Mouse (Mus musculus): ENCODE results near the gene Fam53b. TPM values are rescaled to one million over a fixed set of nuclear protein-coding genes. Genes with fewer than 3 reads are reported as not detected.

Fam53b gene
- total RNA-seq, 4 experiments from 2014 or later, result 57.0 to 68.5 (median 63.4) TPM

DNA sequence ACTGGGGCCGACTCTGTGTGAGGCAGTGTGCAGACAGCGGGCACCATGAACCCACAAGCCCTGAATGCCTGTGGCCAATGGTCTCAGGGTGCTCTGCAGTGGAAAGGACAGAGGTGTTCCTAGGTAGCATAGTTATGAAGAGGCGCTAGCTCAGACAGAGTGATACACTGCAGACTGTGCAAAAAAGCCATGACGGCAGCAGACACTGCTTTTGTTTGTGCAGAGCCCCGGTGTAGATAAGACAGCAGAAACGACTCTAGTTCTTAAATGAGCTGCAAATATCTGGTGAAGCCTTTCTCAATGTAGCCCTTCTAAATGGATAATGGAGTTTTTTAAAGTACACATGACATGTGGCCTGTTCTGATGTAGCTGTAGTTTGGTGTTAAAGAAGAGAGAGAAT is 73.9 kb downstream of the Fam53b start:
- no peak for DNase-seq (ENCODE audit: low spot score in 2 of 2)

DNA sequence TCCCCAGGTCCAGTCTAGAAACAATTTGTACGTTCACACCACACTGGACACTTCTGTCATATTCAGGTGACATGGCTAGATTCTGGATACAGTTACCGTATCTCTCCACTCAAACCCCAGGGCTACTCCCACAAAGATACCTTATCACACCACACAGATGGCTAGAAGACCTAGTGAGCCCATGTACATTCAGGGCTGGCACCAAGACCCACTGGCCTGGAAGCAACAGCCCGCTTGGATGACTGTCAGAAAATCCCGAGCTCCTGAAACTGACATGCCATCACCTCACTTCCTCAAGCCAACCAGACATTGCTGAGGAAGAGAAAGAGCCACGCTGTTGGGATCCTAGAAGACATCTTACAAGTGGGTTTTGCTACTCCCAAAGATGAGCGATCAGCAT is 74.8 kb downstream of the Fam53b start:
- DNase-seq (ENCODE audit: low spot score in 2 of 2), result no peak

- no peak for DNase-seq (ENCODE audit: low spot score in 2 of 2)
Measured at GRCm38 (mm10) chr7:132736099-132736862, 77.4 kb downstream of the Fam53b start.

DNA sequence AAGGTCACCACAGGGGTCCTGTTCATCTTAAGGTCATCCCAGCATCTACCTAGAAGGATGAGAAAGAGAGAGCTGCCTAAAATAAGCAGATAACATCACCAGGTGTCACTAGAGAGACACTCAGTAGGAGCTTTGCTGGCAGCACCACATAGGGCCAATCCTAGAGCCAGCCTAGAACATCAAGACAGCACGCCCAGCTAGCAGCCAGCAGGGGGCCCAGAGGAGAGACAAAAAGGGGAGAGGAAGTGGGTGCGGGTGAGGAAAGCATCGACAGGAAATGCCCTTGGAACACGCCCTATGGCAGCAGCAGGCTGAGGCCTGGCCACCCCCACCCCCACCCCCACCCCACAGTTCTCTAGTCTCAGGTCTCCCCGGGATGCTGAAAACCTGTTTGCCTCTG is 78.5 kb downstream of the Fam53b start:
- DNase-seq (ENCODE audit: low spot score in 2 of 2), result no peak

DNA sequence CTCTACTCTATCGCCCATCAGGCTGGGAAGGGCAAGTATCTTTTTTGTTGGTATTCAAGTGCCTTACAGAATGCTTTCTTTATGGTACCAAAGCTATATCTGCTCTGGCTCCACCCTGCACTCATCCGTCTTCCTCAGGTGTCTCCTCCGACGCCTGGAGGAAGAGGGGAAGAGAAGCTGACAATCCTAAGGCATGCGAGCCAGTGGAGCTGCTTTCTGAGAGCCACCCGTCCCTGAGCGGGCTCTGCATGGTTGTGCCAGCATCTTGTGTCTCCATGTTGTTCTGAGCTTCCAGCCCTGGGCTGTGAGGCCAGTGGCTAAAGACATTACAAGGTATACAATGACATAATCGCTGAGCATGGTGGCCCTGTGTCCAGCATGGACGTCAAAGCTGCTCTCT is 79.5 kb downstream of the Fam53b start:
- no peak for DNase-seq (ENCODE audit: low spot score in 2 of 2)

DNA sequence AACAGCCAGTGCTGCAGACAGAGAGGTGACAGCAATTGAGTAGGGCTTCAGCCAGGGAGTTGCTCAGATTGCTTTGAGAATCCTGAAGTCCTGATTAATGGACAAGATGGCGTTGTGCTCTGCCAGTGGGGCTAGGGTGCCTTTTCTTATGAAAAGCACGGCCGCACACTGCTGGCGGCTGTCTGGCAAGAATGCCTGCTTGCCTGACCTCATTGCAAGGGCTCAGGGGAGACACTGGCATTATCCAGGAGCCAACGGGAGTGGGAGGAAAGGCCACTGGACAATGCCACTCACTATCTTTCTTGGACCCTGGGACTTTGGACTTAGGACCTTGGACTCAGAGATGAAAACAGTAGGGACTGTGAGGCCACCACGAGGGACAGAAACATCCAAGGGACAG is 80.2 kb downstream of the Fam53b start:
- DNase-seq (ENCODE audit: low spot score in 2 of 2), result no peak

DNA sequence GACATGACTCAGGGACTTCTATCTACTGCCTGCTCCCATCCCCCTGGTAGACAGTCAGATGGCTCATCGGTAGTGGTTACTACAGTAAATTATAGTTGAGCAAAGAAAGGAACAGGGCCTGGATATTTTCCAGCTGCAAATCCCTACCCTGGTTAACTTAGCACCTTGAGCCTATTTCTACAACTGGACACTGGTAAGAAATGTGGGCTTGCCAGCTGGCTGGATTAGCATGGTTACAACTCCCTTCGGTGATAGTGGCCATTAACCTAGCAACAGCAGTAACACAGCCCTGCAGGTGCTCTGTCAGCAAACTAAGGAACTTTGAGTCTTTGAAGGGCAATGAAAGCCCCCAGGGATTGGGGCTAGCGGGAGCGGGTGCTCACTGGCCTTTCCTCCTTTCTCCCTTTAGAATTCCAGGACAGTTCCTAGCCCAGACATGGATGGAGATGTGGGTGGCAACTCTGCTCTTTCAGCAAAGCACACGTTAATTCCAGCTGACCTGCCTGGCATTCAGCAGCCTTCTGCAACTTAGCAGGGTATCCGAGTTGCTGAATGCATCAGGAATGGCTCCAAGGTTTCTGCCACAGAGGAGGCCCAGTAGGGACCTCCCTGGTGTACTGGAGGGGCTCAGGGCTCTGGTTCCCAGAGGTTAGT is 81.4 kb downstream of the Fam53b start:
- no peak for DNase-seq (ENCODE audit: low spot score in 2 of 2)

DNA sequence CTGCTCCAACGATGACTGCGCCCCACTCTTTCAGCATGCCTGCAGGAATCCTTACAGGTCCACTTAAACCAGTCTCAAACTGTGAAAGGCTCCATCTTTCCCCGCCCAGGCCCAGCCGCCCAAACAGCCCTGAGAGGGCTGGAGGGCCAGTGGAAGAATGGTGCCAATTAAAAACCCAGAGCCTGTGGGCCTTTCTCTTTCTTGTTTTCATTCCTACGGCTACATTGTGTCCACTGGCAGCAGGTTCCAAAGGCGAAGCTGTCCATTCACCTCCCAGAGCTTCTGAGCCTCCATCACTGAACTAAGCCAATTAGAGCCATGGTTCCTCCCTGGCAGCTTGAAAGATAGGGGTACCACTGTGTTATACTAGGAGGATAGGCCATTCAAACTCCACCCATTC is 82.1 kb downstream of the Fam53b start:
- no peak for DNase-seq (ENCODE audit: low spot score in 2 of 2)

DNA sequence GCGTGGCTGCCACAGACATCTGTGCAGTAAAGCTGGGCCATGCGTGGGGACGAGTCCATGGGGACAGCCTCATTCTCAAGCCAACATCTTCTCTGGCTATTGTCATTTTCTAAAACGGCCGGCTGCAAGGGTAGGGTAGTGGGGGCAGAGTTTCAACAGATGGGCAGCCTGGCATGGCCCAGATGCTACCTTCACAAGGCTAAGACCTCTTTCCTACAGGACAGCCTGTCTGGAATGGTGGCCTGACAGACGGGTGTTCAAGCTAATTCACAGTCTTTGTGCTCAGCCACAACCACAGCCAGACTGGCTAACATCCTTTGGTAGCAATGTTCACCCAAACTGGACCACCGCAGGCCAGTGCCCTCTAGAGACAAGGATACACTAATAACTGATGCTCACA is 83.2 kb downstream of the Fam53b start:
- no peak for DNase-seq (ENCODE audit: low spot score in 2 of 2)

- DNase-seq (ENCODE audit: low spot score in 2 of 2), result no peak
Measured at GRCm38 (mm10) chr7:132729093-132729831, 84.4 kb downstream of the Fam53b start.

- no peak for DNase-seq (ENCODE audit: low spot score in 2 of 2)
Measured at GRCm38 (mm10) chr7:132726106-132726861, 87.4 kb downstream of the Fam53b start.

- DNase-seq (ENCODE audit: low spot score in 2 of 2), result no peak
Measured at GRCm38 (mm10) chr7:132724501-132725062, 89.1 kb downstream of the Fam53b start.

DNA sequence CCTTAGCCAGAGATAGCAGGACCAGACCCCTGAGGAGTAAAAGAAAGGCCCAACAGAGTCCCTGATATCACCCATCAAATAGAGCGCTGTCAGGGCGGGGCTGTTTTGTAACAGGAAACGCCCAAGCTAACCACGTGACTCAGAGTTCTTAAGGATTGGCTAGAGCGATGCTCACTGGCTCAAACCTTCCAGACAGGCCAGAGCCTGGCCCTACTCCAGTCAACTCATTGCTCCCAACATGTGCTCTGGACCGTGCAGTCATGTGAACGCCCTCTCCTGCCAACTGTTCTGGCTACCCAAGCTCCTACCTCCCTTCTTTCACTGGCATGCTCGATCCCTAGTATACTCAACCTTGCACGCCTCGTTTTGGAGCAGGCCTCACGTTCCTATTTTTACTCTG is 89.8 kb downstream of the Fam53b start:
- peak in 1 of 2 experiments; percentile 70 for DNase-seq (ENCODE audit: low spot score in 2 of 2)

DNA sequence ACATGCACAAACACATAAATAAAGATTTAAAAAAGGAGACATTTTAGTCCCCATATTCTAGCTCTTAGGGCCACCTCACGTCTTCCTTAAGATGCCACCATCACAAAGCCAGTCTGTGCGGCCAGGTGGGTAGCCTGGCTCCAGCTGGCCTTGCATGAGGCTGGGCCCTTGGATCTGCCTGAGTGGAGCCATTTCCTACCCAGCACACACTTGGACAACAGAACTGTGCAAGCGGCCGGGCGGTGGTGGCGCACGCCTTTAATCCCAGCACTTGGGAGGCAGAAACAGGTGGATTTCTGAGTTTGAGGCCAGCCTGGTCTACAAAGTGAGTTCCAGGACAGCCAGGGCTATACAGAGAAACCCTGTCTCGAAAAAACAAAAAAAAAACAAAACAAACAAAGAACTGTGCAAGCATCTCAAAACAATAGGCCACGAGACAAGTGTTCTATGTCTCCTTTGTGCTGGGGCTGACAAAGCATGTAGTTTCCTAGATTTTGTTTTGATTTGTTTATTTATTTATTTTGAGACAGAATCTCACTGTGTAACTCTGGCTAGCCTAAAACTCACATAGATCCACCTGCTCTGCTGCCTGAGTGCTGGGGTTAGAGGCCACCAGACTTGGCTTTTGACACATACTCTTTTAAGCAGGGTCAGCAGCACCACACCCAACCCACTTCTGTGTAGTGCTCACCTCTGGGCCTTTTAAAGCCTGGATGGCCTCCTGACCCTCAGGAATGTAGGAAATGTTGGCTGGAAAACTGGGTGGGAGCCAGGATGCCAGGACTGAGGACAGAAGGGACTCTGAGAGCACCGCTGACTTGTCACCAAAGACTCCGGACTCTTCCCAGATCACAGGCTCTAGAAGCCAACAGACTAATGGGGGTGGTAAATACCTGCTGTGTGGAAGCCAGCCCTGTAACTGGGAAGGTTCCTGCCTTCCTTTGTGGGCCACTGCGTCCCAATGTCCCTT is 91.0 kb downstream of the Fam53b start:
- DNase-seq (ENCODE audit: low spot score in 2 of 2), result no peak

DNA sequence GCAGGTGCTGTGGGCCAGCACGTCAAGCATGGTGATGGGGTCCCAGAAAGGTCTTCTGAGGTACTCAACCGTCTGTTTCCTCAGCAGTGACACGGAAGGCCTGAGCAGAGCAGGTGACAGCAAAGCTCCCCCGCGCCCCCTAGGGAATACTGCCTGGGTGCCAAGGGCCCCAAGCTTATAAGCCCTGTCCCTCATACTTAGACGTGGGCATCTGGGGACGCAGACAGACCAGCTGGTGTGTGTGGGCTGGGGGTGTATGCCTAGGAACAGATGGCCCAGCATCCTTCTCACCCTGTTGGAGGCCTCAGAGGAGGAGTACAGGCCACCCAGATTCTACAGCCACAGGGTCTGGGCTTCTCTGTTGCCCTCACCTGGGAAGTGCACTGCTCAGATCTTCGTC is 93.1 kb downstream of the Fam53b start:
- DNase-seq (ENCODE audit: low spot score in 2 of 2), result peak in 1 of 2 experiments; percentile 79

- no peak for DNase-seq (ENCODE audit: low spot score in 2 of 2)
Measured at GRCm38 (mm10) chr7:132719570-132719969, 94.1 kb downstream of the Fam53b start.

- no peak for DNase-seq (ENCODE audit: low spot score in 2 of 2)
Measured at GRCm38 (mm10) chr7:132715259-132715658, 98.4 kb downstream of the Fam53b start.

DNA sequence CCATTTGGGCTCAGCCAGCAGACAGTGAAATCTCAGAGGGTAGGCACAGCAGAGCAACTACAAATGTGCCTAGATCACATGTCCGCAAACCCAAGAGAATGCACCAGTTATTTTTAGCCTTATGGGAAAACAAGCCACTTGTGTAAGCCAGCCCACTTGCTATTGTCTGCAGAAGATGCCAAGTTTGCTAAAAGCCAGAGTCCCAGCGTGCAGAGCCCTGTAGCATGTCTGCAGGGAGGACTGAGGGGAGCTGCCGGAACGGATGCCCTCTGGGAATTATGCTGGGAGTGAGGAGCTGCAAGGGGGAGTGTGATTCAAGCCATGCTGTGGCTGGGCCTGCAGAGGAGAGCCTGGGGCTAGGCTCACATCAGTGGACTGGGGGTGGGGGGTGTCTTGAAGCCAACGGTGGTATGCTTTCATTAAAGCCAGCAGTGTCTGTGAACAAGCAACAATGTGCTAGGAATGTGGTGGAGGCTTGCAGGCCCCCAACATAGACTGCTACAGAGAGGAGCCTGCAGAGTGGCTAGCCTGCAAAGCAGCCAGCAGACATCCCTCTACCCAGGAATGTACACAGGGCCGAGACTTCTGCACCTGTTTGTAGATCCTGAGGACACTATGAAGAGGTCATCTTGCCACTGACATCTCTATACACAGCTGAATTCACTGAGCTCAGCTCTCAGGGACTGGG is 99.3 kb downstream of the Fam53b start:
- DNase-seq (ENCODE audit: low spot score in 2 of 2), result peak in 1 of 2 experiments; percentile 81

GRCm38 (mm10) chr7:132713483-132714126 is 100.1 kb downstream of the Fam53b start:
- DNase-seq (ENCODE audit: low spot score in 2 of 2), result no peak
